Mouse (Mus musculus): Measurements from ENCODE around the gene Mgmt. TPM values are rescaled to one million over a fixed set of nuclear protein-coding genes. Genes with fewer than 3 reads are reported as not detected.

The Mgmt gene
- total and polyA plus RNA-seq, 2 experiments from 2014 or later = 1.4 to 1.6 TPM

DNA sequence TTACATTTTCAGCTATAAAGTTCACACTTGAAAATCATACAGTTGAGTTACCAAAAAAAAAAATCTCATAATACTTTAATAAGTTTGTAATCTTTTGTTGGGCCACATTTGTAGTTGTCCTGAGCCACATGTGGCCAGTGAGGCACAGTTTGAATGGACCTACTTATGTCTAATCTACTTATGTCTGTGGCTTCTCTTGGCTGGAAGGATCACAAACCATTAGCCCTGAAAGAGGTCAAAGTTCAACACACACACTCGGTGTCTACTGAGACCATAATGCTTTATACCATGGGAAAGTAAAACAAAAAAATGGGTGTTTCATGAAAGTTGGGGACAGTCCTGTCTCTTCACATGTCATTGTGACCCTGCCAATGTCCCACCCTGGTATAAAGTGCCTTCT is 3.1 kb downstream of the Mgmt start:
- no peak for ATAC-seq

DNA sequence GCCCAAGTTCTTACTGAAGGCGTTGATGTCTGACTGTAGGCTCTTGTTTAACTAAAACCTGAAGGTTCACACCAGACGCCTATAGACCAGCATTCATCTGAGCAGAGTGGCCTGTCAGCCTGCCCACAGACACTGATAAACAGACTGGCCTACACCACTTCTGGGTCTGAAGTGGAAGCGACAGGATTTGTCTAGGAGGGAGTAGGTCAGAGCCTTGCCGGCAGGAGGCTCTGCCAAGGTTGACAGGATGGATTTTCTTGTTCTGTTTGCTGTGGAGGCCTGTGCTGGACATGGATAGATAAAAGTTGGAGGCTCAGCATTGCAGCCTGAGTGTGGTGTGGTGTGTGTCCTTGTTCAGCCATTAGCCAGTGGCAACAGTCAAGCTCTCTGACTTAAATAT is 3.6 kb downstream of the Mgmt start:
- no peaks in the 10 kb centered on the region for H3K27me3 ChIP-seq (ENCODE audit: insufficient read depth, low read length)
- H3K9ac ChIP-seq (replicated peaks; ENCODE audit: low read length) = no peak overlapping the region
- 89% methylated on average over 4 of the region's 4 CpGs for WGBS
- no peaks in the 10 kb centered on the region for H3K4me1 ChIP-seq (ENCODE audit: insufficient read depth, low read length)
- ATAC-seq (no peak), DNase-seq (ENCODE audit: low spot score) (no peak)
- no peak overlapping the region for H3K27ac ChIP-seq
- H3K4me3 ChIP-seq (ENCODE audit: low read length) = no peak overlapping the region
- H3K36me3 ChIP-seq (ENCODE audit: insufficient read depth, low read length) = no peaks in the 10 kb centered on the region
- no peaks in the 10 kb centered on the region for H3K9me3 ChIP-seq (ENCODE audit: low read length)
- no peak overlapping the region for H3K4me2 ChIP-seq (ENCODE audit: low read depth, low read length)
- no peak for TF ChIP-seq CTCF (IDR thresholded peaks at IDR 0.05; ENCODE audit: low read depth)

More for the DNA sequence above, 3.1 kb downstream of the Mgmt start:
- no peak overlapping the region for H3K9ac ChIP-seq (replicated peaks; ENCODE audit: low read length)
- H3K27me3 ChIP-seq (ENCODE audit: insufficient read depth, low read length) = no peaks in the 10 kb centered on the region
- no peaks in the 10 kb centered on the region for H3K4me1 ChIP-seq (ENCODE audit: insufficient read depth, low read length)
- H3K9me3 ChIP-seq (ENCODE audit: low read length) = no peaks in the 10 kb centered on the region
- DNase-seq (ENCODE audit: low spot score) = no peak
- no peaks in the 10 kb centered on the region for H3K36me3 ChIP-seq (ENCODE audit: insufficient read depth, low read length)
- H3K4me2 ChIP-seq (ENCODE audit: low read depth, low read length) = no peak overlapping the region
- 47% methylated on average over 1 of the region's 1 CpGs for WGBS
- H3K27ac ChIP-seq = no peak overlapping the region
- no peak overlapping the region for H3K4me3 ChIP-seq (ENCODE audit: low read length)
- TF ChIP-seq CTCF (IDR thresholded peaks at IDR 0.05; ENCODE audit: low read depth) = no peak

DNA sequence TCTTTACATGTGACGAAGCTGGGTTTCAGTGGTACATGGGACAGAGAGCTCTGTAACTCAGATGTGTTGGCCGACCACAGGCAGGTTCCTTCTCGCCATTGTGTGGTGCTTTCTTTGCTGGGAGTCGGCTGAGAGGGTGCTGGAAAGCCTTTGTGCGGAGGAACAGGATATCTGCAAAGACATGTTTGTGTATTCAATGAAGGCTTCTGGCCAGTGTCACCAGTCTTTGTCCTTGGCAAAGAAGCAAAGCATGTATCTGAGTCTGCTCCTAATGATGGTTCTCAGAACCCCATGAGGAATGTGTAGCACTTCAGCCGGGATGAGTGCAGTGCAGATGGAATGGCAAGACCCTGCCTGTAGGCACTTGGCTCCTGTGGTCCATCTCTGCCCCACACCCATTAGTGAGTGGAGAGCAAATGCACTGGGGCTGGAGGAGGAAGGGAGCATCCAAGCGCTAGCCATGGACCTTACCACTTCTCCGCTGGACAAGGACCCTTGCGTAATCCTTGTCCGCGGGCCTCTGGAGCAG is 14.3 kb downstream of the Mgmt start:
- TF ChIP-seq CTCF (IDR thresholded peaks at IDR 0.05; ENCODE audit: low read depth) = no peak
- Histone ChIP-seq H3K9me3 (ENCODE audit: low read length) (no peaks in the 10 kb centered on the region), H3K9ac (replicated peaks; ENCODE audit: low read length) (no peak overlapping the region), H3K27me3 (ENCODE audit: insufficient read depth, low read length) (no peaks in the 10 kb centered on the region), H3K27ac (no peak overlapping the region), H3K36me3 (ENCODE audit: insufficient read depth, low read length) (no peaks in the 10 kb centered on the region), H3K4me1 (ENCODE audit: insufficient read depth, low read length) (no peaks in the 10 kb centered on the region), H3K4me2 (ENCODE audit: low read depth, low read length) (no peak overlapping the region), H3K4me3 (ENCODE audit: low read length) (no peak overlapping the region)
- DNase-seq (ENCODE audit: low spot score) = no peak
- WGBS = 94% methylated on average over 11 of the region's 11 CpGs
- ATAC-seq = no peak

DNA sequence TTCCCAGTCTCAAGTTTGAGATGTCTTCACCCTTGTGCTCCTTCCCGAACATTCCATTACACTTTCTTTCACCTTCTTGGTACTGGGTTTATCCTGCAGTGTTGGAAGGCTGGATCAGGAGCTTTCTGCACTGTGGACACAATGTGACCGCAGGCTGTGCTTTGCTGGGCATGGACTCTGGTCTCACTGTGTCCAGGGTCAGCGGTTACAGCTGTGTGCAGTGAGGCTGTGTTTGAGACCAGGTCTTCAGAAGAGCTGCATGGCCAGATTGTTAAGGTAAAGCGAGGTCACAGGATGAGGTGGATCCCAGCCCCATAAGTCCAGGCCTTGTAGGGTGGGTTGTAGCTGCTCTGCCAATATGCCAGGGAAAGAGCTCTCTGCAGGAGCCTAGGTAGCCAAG is 18.5 kb downstream of the Mgmt start:
- Histone ChIP-seq H3K4me3 (ENCODE audit: low read length) (no peak overlapping the region), H3K9ac (replicated peaks; ENCODE audit: low read length) (no peak overlapping the region), H3K36me3 (ENCODE audit: insufficient read depth, low read length) (no peaks in the 10 kb centered on the region), H3K4me2 (ENCODE audit: low read depth, low read length) (no peak overlapping the region), H3K4me1 (ENCODE audit: insufficient read depth, low read length) (0 out of 2 replicates have a peak, but pooled peaks cover 3% of the 10 kb centered on the region), H3K9me3 (ENCODE audit: low read length) (no peaks in the 10 kb centered on the region), H3K27ac (no peak overlapping the region), H3K27me3 (ENCODE audit: insufficient read depth, low read length) (no peaks in the 10 kb centered on the region)
- ATAC-seq (no peak), DNase-seq (ENCODE audit: low spot score) (no peak)
- TF ChIP-seq CTCF (IDR thresholded peaks at IDR 0.05; ENCODE audit: low read depth) = no peak
- WGBS = 89% methylated on average over 4 of the region's 4 CpGs

DNA sequence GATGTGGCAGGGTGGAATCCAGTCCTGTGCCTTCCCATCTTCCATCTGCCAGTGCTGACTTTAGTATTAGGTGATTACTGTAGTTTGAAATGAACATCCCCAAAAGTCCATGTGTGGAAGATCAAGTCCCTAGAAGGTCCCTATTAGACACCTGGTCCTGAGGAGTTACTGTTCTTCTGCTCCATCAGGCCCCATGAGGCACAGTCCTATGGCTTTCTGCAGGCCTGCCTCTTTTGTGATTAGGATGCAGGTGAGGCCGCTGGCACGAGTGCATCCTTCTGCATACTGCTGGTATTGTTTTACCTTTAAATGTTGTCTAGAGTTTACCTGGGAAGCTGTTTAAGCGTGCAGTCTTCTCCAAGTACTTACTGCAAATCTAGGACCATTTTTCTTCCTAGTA is 21.6 kb downstream of the Mgmt start:
- Histone ChIP-seq H3K9me3 (ENCODE audit: low read length) (no peaks in the 10 kb centered on the region), H3K4me3 (ENCODE audit: low read length) (no peak overlapping the region), H3K27me3 (ENCODE audit: insufficient read depth, low read length) (no peaks in the 10 kb centered on the region), H3K27ac (no peak overlapping the region), H3K4me1 (ENCODE audit: insufficient read depth, low read length) (0 out of 2 replicates have a peak, but pooled peaks cover 3% of the 10 kb centered on the region), H3K9ac (replicated peaks; ENCODE audit: low read length) (no peak overlapping the region), H3K36me3 (ENCODE audit: insufficient read depth, low read length) (no peaks in the 10 kb centered on the region), H3K4me2 (ENCODE audit: low read depth, low read length) (no peak overlapping the region)
- no peak for TF ChIP-seq CTCF (IDR thresholded peaks at IDR 0.05; ENCODE audit: low read depth)
- ATAC-seq (no peak), DNase-seq (ENCODE audit: low spot score) (no peak)
- WGBS = 87% methylated on average over 3 of the region's 3 CpGs

DNA sequence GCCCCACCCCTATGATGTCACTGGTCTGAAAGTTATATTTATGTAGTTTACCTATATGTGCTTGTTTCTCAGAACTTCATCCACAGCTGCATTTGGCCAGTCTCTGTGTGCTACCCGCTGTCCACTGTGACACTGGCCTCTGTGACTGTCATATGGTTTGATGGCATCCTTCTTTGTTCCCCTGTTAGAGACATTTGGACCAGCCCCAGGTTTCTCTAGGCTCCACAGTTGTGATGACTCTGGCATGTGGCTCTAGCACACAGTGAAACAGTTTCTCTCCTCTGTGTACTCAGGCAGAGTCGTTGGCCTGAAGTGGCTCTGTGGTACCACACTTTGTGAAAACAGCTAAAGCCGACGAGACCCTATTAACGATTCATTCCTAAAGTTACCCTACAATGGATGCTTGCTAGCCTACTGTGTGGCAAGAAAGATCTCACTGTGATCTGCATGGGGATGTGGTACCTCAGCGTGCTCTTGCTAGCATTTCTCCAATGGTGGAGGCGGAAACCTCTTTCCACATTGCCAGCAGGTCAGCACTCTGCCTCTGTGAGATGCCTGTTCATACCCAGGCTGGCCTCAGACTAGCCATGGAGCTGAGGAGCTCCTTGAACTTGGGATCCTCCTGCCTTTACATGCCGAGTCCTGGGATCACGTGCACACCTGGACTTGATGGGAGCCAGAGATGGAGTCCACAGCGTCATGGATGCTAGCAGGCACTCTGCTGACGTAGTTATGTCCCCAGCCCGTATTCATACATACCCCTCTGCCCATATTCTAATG is 26.8 kb downstream of the Mgmt start:
- ATAC-seq (no peak), DNase-seq (ENCODE audit: low spot score) (no peak)
- Histone ChIP-seq H3K4me1 (ENCODE audit: insufficient read depth, low read length) (no peaks in the 10 kb centered on the region), H3K27me3 (ENCODE audit: insufficient read depth, low read length) (no peaks in the 10 kb centered on the region), H3K4me3 (ENCODE audit: low read length) (no peak overlapping the region), H3K36me3 (ENCODE audit: insufficient read depth, low read length) (no peaks in the 10 kb centered on the region), H3K4me2 (ENCODE audit: low read depth, low read length) (no peak overlapping the region), H3K9me3 (ENCODE audit: low read length) (no peaks in the 10 kb centered on the region), H3K9ac (replicated peaks; ENCODE audit: low read length) (no peak overlapping the region), H3K27ac (no peak overlapping the region)
- WGBS = 85% methylated on average over 12 of the region's 12 CpGs
- no peak for TF ChIP-seq CTCF (IDR thresholded peaks at IDR 0.05; ENCODE audit: low read depth)

DNA sequence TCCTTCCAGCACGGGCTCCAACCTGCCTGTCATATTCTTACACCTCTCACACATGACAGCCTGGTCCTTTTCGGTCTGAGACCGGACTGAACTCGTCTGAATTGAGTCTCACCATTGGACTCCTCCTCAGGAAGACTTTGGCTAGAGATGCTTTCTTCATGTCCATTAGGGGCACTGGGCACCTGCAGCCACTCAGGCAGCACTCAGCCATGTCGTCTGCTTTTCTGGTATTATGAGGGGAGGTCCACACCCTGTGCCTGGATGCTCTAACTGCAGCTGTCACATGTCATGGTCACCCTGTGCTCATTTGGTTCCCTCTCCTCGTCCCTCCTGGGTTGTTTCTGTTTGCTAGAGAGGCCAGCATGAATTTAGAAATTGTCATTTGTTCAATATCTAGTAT is 27.8 kb downstream of the Mgmt start:
- WGBS = 83% methylated on average over 6 of the region's 6 CpGs
- no peak for ATAC-seq
- TF ChIP-seq CTCF (IDR thresholded peaks at IDR 0.05; ENCODE audit: low read depth) = no peak

More for the DNA sequence above, 27.8 kb downstream of the Mgmt start:
- H3K4me3 ChIP-seq (ENCODE audit: low read length) = no peak overlapping the region
- H3K4me2 ChIP-seq (ENCODE audit: low read depth, low read length) = no peak overlapping the region
- H3K27me3 ChIP-seq (ENCODE audit: insufficient read depth, low read length) = no peaks in the 10 kb centered on the region
- H3K9ac ChIP-seq (replicated peaks; ENCODE audit: low read length) = no peak overlapping the region
- H3K9me3 ChIP-seq (ENCODE audit: low read length) = no peaks in the 10 kb centered on the region
- H3K27ac ChIP-seq = no peak overlapping the region
- DNase-seq (ENCODE audit: low spot score) = no peak
- no peaks in the 10 kb centered on the region for H3K36me3 ChIP-seq (ENCODE audit: insufficient read depth, low read length)
- no peaks in the 10 kb centered on the region for H3K4me1 ChIP-seq (ENCODE audit: insufficient read depth, low read length)

Measured in hindbrain, postnatal 0 days (tissue).